Mouse (Mus musculus): ENCODE results near the gene Arf3. TPM values are rescaled to one million over a fixed set of nuclear protein-coding genes. Genes with fewer than 3 reads are reported as not detected.

The Arf3 gene
- 45.6 TPM for polyA plus RNA-seq (2014; fragmentation: Illumina TruSeq; extraction: RNeasy Lipid Tissue Mini Kit (QIAGEN cat#74804))

GRCm38 (mm10) chr15:98762670-98763529 lies at the start of gene Arf3:
Gene Arf3 (minus strand): TSS chr15:98763214.

DNA sequence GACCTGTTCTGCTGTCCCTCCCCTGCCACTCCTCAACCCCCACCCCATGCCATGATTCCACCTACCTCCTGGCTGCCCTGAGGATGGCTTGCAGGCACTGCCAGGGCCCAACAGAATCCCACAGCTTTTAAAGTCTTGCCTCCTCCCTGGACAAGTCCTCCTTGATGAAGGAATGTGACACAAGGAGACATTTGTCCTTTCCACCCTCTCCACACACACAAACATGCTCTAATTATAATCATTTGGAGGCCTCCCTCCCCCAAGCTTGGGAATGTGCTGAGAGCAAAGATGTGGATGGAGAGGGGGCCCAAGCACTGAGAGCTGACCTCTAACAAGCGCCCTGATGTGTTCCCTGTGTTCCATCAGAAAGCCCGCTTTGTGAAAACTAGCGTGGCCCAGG lies 46.4 kb upstream of the Arf3 start, which contains the start of gene Ddn:
TSS of gene Ddn (minus strand) at position 101 of the 400 bp plus-strand sequence.

DNA sequence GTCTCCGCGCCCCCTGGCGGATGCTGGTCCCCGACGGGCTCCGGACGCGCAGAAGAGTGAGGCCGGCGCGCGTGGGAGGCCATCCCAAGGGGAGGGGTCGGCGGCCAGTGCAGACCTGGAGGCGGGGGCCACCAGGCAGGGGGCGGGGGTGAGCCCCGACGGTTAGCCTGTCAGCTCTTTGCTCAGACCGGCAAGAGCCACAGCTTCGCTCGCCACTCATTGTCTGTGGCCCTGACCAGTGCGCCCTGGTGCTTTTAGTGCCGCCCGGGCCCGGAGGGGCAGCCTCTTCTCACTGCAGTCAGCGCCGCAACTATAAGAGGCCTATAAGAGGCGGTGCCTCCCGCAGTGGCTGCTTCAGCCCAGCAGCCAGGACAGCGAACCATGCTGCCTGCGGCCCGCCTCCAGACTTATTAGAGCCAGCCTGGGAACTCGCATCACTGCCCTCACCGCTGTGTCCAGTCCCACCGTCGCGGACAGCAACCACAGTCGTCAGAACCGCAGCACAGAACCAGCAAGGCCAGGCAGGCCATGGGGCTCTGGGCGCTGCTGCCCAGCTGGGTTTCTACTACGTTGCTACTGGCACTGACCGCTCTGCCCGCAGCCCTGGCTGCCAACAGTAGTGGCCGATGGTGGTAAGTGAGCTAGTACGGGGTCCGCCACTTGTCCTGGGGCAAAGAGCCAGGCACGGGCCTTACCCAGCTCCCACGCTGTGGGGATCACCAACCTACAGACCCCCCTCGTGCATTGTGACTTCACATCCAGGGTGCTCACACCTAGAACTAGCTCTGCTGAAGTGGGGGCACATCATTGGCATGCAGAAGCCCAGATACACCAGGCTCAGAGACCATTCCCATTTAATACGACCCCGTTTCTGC lies 26.9 kb upstream of the Arf3 start, which contains the start of gene Wnt1:
TSS of gene Wnt1 (plus strand) at position 197 of the 875 bp plus-strand sequence.

DNA sequence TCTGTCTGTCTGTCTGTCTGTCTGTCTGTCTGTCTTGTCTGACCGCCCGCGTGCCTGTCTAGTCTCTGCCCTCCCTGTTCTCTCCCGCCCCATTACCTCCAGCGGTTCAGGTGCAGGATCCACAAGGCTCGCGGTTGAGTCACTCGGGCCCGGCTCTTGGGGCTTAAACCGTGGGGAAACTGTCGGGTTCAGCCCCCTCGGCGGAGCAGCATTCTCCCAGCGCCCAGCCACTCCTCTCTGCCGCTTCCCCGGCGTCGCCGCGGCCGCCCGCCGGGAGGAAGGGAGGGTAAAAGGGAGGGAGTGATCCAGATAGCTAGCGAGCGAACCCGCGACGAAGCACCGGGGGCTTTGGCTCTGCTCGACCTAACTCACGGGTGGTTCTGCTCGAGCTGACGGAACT lies 14.7 kb upstream of the Arf3 start, which contains the start of gene Wnt10b:
TSS of gene Wnt10b (minus strand) at position 389 of the 400 bp plus-strand sequence.

GRCm38 (mm10) chr15:98727443-98728321 lies 35.3 kb downstream of the Arf3 start, which contains the start of gene Fkbp11:
Gene Fkbp11 (minus strand): TSS chr15:98728198.

GRCm38 (mm10) chr15:98707766-98708372 lies 55.1 kb downstream of the Arf3 start, which contains the start of gene Ccdc65:
Gene Ccdc65 (plus strand): TSS chr15:98708207.

Other genes starting within 250 kb of the Arf3 start
- 44.5 TPM for gene Kansl2, start 228.9 kb downstream of the Arf3 start, polyA plus RNA-seq (2014; fragmentation: Illumina TruSeq; extraction: RNeasy Lipid Tissue Mini Kit (QIAGEN cat#74804))
- 102 TPM for gene Ccnt1, start 192.3 kb downstream of the Arf3 start, polyA plus RNA-seq (2014; fragmentation: Illumina TruSeq; extraction: RNeasy Lipid Tissue Mini Kit (QIAGEN cat#74804))
- not detected for gene 4930415O20Rik, start 192.2 kb downstream of the Arf3 start, polyA plus RNA-seq (2014; fragmentation: Illumina TruSeq; extraction: RNeasy Lipid Tissue Mini Kit (QIAGEN cat#74804))
- 3.8 TPM for gene Adcy6, start 153.1 kb downstream of the Arf3 start, polyA plus RNA-seq (2014; fragmentation: Illumina TruSeq; extraction: RNeasy Lipid Tissue Mini Kit (QIAGEN cat#74804))
- gene Cacnb3, start 132.4 kb downstream of the Arf3 start, polyA plus RNA-seq (2014; fragmentation: Illumina TruSeq; extraction: RNeasy Lipid Tissue Mini Kit (QIAGEN cat#74804)): 0.48 TPM
- 1.9 TPM for gene Ddx23, start 100.3 kb downstream of the Arf3 start, polyA plus RNA-seq (2014; fragmentation: Illumina TruSeq; extraction: RNeasy Lipid Tissue Mini Kit (QIAGEN cat#74804))
- not detected for gene Rnd1, start 85.8 kb downstream of the Arf3 start, polyA plus RNA-seq (2014; fragmentation: Illumina TruSeq; extraction: RNeasy Lipid Tissue Mini Kit (QIAGEN cat#74804))
- 2.5 TPM for gene Ccdc65, start 55.0 kb downstream of the Arf3 start, polyA plus RNA-seq (2014; fragmentation: Illumina TruSeq; extraction: RNeasy Lipid Tissue Mini Kit (QIAGEN cat#74804))
- 0.17 TPM for gene Fkbp11, start 35.0 kb downstream of the Arf3 start, polyA plus RNA-seq (2014; fragmentation: Illumina TruSeq; extraction: RNeasy Lipid Tissue Mini Kit (QIAGEN cat#74804))
- 3.4 TPM for gene Wnt10b, start 14.9 kb upstream of the Arf3 start, polyA plus RNA-seq (2014; fragmentation: Illumina TruSeq; extraction: RNeasy Lipid Tissue Mini Kit (QIAGEN cat#74804))
- gene Wnt1, start 26.6 kb upstream of the Arf3 start, polyA plus RNA-seq (2014; fragmentation: Illumina TruSeq; extraction: RNeasy Lipid Tissue Mini Kit (QIAGEN cat#74804)): not detected
- not detected for gene Ddn, start 46.3 kb upstream of the Arf3 start, polyA plus RNA-seq (2014; fragmentation: Illumina TruSeq; extraction: RNeasy Lipid Tissue Mini Kit (QIAGEN cat#74804))
- 29.2 TPM for gene Prkag1, start 68.3 kb upstream of the Arf3 start, polyA plus RNA-seq (2014; fragmentation: Illumina TruSeq; extraction: RNeasy Lipid Tissue Mini Kit (QIAGEN cat#74804))
- 3.7 TPM for gene Kmt2d, start 108.0 kb upstream of the Arf3 start, polyA plus RNA-seq (2014; fragmentation: Illumina TruSeq; extraction: RNeasy Lipid Tissue Mini Kit (QIAGEN cat#74804))
- gene Rhebl1, start 131.3 kb upstream of the Arf3 start, polyA plus RNA-seq (2014; fragmentation: Illumina TruSeq; extraction: RNeasy Lipid Tissue Mini Kit (QIAGEN cat#74804)): 2.3 TPM
- 4.8 TPM for gene Dhh, start 135.3 kb upstream of the Arf3 start, polyA plus RNA-seq (2014; fragmentation: Illumina TruSeq; extraction: RNeasy Lipid Tissue Mini Kit (QIAGEN cat#74804))
- gene Lmbr1l, start 155.0 kb upstream of the Arf3 start, polyA plus RNA-seq (2014; fragmentation: Illumina TruSeq; extraction: RNeasy Lipid Tissue Mini Kit (QIAGEN cat#74804)): 2.1 TPM
- 91.9 TPM for gene Tuba1b, start 171.4 kb upstream of the Arf3 start, polyA plus RNA-seq (2014; fragmentation: Illumina TruSeq; extraction: RNeasy Lipid Tissue Mini Kit (QIAGEN cat#74804))
- not detected for gene Gm49450, start 190.3 kb upstream of the Arf3 start, polyA plus RNA-seq (2014; fragmentation: Illumina TruSeq; extraction: RNeasy Lipid Tissue Mini Kit (QIAGEN cat#74804))
- 108 TPM for gene Tuba1a, start 190.5 kb upstream of the Arf3 start, polyA plus RNA-seq (2014; fragmentation: Illumina TruSeq; extraction: RNeasy Lipid Tissue Mini Kit (QIAGEN cat#74804))

Measured in ovary, adult 10 weeks (tissue).